Mouse (Mus musculus): ENCODE data around the gene Wipi2. TPM values are rescaled to one million over a fixed set of nuclear protein-coding genes. Genes with fewer than 3 reads are reported as not detected.

Wipi2 gene
- polyA plus RNA-seq (2012), result 13.0 and 19.8 TPM in 2 replicates

DNA sequence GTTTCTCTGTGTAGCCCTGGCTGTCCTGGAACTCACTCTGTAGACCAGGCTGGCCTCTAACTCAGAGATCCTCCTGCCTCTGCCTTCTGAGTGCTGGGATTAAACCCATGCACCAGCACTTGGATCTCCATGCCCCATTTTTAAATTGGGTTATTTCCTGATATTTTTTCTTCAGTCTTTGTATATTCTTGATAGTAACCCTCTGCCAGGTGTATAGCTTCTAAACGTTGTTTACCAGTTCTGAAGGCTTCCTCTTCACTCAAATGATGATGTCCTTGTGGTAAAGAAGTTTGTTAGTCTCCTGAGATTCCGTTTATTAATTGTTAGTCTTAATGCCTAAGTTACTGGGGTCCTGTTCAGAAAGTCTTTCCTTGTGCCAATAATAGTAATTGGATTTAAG, at the start of gene Wipi2:
TSS of gene Wipi2 (plus strand) at position 301 of the 400 bp plus-strand sequence.

GRCm38 (mm10) chr5:142608259-142608988, 19.1 kb upstream of the Wipi2 start, which contains the start of gene Mmd2:
Gene Mmd2 (minus strand): TSS chr5:142608800.

GRCm38 (mm10) chr5:142692248-142692647, 64.8 kb downstream of the Wipi2 start, which contains the start of gene Slc29a4:
Gene Slc29a4 (plus strand): TSS chr5:142692512.

Other genes starting within 250 kb of the Wipi2 start
- gene Foxk1, start 226.2 kb upstream of the Wipi2 start, polyA plus RNA-seq (2012), result 32.9 and 36.0 TPM in 2 replicates
- gene Ap5z1, start 163.8 kb upstream of the Wipi2 start, polyA plus RNA-seq (2012), result 56.0 and 57.0 TPM in 2 replicates
- not detected in 2 replicates for gene Papolb, start 97.6 kb upstream of the Wipi2 start, polyA plus RNA-seq (2012)
- gene Radil, start 76.6 kb upstream of the Wipi2 start, polyA plus RNA-seq (2012), result 0.01 and 0.08 TPM in 2 replicates
- not detected in 2 replicates for gene Mmd2, start 18.9 kb upstream of the Wipi2 start, polyA plus RNA-seq (2012)
- 0.03 and 0.19 TPM in 2 replicates for gene Slc29a4, start 64.8 kb downstream of the Wipi2 start, polyA plus RNA-seq (2012)
- gene Tnrc18, start 190.0 kb downstream of the Wipi2 start, polyA plus RNA-seq (2012), result 233 and 259 TPM in 2 replicates